Mouse (Mus musculus): Measurements from ENCODE around the gene Unc119b.
"Not testable (repeated sequence)": the region's sequence is repeated elsewhere in the genome, so short reads cannot be mapped to it uniquely, and the experiment has no call there.

The Unc119b gene

DNA sequence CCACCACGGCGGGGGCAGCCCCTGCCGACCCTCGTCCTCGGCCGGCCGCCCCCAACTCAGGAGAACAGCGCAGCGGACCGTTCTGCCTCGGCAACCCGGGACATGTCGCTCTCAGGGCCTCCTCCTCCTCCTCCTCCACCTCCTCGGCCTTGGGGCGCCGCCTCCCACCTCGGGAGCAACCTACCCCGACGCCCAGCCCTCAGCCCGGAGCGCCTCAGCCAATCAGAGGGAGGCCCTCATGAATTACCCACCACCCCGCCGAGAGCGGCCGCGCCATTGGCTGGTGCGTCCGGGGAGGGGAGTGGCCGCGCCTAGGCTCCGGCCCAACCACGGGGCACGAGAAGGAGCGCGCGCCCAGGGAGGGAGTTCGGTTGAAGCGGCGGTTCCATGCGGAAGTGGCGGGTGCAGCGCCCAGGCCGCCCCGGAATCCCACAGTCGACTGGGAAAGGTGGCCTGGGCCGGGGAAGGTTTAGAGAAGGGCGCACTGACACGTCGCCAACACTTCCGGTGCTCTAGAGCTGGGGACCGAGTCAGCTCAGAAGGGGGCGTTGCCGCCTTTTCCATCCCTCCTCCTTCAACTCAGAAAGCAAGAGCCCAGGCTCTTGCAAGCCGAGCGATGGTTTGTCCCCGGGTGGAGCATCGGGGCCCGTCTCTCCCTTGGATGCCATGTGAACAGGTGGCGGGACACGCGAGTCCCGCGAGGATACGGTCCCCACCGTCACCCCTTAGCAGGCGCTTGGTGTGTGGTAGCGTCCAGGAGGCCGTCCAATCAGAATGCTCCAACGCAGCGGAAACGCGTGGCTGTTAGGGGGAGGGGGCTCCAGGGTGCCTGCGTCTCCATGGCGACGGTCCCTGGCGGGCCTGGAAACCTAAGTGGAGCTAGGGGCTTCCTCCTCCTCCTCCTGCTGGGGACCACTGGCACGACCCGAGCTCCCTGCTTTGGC is 23.5 kb upstream of the Unc119b start, which contains the start of gene Mlec:
Gene Mlec, minus strand, starts transcription at position 140 of the 944 bp plus-strand sequence.
- peak; percentile 99 for DNase-seq (ENCODE audit: low spot score)

DNA sequence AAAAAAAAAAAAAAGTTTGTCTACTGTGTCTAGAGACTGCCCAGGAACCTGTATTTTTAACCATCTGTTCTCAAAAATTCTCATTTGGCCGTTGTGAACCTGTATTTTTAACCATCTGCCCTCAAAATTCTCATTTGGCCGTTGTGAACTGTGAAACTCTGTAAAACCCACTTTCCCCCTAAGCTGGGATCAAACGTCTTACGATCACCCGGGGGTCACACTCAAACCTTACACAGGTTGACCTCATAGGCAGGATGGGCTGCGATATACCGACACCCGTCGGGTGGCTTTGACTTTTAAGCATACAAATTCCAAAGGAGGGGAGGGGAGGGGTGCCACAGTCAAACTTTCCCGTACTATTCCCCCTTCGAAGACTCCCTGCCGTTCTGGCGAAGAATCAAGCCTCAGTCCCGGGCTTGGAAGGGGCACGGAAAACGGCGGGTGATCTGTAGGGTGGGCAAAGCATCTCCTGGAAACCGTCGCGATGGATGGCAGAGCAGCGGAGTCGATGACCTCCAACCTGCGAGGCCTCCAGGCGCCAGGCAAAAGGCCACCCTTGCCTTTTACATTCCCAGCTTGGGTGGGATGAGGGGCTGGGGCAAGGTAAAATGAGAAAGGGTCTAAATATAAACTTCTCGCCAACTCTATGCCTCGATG is 22.3 kb upstream of the Unc119b start:
- peak; percentile 30 for DNase-seq (ENCODE audit: low spot score)

DNA sequence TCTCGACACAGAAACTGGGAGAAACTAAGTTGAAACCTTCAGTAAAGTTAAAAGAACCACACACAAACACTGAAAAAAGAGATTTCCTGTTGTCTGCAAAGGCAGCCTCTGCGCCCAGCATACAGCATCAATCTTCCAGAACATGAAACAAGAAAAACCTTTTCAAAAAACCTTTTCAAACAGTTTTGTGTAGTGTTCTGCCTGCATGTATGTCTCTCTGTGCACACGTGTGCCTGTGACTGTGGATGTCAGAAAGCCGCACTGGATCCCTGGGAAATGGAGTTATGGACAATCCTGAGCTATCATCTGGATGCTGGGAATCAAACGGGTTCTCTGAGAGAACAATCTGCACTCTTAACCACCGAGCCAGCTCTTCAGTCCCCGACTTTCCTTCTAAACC is 21.6 kb upstream of the Unc119b start:
- no peak for DNase-seq (ENCODE audit: low spot score)

DNA sequence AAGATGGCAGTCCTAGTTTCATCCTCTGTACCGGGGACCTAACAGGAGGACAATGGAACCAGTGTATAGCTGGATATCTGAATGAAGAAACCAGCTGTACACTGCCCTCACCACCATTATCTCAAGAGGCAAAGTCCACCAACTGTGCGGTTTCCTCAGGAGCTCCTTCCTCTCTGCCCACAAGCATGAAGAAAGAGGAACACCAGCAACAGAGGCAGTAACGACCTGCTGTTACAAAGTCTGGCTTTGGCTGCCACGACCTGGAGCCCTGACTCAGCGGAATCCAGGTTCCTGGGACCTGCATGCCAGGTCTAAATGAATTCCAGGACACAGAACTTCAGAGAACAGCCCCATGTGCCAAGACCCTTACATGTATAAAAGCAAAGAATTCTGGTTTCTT is 21.1 kb upstream of the Unc119b start:
- no peak for DNase-seq (ENCODE audit: low spot score)

DNA sequence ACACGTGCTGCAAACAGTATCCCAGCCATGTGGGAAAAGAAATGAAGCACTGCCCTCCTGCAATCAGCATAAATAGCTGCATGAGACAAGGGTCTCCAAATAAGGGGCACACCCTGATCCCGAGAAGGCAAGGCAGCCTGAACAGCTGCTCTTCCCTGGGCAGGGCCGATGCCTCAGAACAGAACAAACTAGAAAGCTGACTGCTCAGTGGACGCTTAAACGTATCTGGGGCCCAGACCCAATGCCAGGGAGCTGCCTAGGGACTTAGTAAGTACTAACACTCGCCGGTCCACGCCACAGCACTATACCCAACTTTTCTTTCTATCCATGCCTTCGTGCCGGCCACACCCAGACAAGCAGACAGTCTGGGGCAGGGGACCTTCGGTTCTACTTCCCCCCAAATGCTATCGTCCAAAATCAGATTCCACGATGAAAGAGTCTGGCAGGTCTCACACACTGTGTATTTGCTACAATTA is 20.4 kb upstream of the Unc119b start:
- no peak for DNase-seq (ENCODE audit: low spot score)

DNA sequence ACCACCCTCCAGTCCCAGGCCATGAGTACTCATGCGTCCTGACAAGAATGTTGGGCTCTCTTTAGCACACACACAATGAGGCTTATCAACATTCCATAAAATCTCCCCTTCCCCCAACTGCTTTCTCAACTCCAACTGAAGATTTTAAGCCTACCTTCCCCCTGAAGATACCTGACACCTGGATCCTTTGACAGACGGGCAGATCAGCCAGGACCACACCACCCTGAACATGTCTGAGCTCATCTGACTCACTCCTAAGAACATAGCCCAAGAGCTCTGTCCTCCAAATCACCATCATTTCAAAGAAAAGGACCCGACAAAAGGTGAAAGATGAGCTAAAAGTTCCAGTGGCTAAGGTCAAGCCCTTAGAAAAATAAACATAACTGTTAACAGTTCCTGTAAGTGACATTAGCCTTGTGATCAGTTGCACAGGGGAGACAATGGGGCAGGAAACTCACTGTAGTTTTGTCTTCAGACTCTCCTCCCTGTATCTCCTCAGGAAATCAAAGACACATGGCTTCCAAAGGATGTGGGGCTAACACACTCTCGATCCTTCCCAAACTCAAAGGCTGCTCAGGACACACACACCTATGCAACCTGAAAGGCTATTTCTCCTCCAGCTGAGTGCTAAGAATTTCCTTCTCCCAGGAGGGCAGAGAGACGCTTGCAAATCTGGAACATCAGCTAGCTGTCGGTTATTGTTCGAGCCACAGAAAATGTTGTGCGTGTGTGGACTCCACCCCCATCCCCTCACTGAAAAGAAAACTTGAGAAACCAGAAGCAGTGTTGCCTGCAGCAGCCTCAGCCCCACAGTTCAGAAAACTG is 17.6 kb upstream of the Unc119b start:
- DNase-seq (ENCODE audit: low spot score): no peak

DNA sequence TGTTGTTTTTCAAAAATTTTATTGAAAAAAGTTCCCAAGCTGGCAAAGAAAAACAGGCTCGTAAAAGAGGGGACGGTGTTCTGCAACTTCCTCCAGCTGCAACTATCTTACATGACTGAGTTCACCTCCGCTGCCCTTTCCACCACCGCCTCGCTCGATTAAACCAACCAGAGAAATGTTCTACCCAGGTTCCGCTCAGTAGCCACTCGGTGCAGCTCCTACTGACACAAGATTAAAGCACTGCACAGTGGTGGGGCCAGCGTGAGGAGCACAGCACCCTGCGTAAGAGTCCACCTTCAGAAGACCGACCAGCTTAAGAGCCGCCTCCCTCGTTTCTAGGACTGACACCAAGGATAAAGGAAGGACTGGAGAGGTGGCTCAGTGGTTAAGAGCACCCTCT is 16.7 kb upstream of the Unc119b start:
- DNase-seq (ENCODE audit: low spot score): no peak

DNA sequence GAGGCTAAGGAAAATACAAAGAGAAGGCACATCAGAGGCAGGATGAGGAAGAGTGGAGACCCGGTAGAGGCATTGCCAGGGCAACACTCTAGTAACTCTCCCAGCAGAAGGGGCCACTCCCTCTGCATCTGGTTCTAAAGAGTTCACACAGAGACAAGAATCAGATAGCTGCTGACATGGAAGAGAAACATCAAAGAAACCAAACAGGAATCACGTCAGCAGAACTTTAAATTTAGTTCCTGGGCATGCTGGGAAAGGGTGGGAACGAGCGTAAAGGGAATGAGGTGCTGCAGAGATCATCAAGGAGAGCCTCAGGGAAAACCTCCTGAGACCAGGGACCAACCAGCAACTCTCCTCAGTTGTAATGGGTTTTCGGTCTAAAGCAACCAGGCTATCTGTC is 16.2 kb upstream of the Unc119b start:
- no peak for DNase-seq (ENCODE audit: low spot score)

DNA sequence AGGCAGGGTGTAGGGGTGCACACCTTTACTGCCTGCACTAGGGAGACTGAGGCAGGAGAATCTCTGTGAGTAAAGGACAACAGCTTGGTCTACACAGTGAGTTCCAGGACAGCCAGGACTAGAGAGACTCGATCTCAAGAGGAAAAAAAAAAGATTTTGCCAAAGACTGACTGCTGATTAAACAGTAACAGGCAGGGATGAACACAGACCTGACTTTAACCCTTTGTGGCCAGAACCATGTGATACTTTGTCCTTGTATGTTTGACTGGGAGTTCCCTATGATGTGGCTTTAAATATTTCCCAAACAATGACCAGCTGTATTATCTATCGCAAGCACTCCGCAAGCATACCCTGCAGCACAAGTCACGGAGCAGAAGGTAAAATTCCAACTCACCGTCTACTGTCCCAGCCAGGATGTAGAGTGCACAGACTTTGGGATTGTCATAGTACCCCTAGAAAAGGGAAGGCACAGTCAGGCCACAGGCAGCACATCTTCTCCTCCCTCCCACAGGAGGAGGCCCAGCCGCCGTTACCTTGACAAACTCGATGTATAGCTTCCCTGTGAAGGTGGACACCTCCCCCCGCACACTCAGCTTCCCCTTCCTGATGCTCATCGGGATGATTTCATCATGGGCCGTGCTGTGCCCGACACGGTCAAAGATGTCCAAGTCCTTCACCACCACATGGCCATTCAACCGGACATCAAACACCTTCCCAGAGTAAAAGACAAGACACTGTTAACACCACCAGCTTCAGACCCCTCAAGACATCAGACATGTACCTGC is 15.1 kb upstream of the Unc119b start:
- DNase-seq (ENCODE audit: low spot score): no peak

DNA sequence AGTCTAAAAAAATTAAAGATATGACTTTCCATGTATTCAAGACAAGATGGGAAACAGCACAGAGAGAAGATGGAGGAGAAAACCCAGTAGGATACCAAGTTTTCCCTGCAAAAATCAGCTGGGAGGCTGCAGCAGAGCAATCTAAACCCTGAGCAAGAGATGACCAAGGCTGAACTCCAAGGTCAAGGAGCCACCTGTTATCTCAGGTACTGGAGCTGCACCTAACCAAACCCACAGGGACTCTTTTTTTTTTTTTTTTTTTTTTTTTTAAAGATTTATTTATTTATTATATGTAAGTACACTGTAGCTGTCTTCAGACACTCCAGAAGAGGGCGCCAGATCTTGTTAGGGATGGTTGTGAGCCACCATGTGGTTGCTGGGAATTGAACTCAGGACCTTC is 14.1 kb upstream of the Unc119b start:
- DNase-seq (ENCODE audit: low spot score): not testable (repeated sequence)

DNA sequence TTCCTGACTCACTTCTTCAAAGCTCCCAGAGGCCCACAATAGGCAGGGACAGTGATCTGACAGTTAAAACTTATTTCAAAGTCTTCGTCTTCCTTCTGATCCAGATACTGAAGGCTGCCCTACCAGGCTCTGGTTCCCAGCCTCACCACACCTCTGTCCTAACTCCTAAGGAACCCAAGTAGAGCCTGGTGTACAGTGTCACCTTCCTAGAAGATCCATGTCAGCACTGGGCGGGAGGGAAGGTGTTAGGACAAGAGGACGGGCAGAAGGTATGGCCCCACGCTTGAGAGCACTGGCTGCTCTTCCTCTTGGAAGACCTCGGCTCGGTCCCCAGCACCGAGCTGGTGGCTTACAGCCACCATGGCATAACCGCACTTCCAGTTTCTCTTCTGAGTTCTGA is 13.6 kb upstream of the Unc119b start:
- DNase-seq (ENCODE audit: low spot score): no peak

DNA sequence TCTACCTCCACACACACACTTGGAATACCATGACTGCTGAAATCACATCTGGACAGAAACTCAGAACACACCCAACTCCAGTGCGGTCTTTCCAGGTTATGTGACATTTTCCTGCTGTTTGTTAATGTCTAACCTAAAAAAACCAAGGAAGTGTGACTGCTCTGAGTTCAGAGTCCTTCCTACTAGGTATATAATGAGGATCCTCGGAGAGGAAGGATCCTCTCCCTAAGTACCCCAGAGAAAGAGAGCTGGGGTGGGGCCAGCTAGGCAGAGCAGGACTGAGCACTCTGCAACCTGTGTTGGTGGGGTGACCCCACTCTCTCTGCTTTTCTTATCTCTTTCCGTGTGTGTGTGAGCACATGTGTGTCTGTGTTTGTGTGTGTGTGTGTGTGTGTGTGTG is 12.6 kb upstream of the Unc119b start:
- DNase-seq (ENCODE audit: low spot score): no peak

DNA sequence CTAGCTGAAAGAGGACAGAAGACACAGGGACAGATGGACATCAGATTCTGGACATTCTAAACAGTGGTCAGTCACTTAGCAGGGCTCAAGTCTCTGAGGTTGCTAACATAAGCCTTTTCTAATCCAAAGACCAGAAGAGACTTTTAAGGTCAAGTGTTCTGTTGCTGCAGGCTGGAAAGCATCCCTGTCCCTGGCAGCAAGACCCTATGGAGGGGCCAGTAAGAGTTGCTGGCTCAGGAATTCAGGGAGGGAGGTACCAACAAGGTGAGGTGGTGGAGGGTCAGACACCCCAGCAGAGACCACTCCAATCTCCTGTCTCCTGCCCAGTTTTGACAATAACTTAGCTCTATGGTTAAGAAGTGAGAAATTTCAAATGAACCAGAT is 12.0 kb upstream of the Unc119b start:
- no peak for DNase-seq (ENCODE audit: low spot score)

DNA sequence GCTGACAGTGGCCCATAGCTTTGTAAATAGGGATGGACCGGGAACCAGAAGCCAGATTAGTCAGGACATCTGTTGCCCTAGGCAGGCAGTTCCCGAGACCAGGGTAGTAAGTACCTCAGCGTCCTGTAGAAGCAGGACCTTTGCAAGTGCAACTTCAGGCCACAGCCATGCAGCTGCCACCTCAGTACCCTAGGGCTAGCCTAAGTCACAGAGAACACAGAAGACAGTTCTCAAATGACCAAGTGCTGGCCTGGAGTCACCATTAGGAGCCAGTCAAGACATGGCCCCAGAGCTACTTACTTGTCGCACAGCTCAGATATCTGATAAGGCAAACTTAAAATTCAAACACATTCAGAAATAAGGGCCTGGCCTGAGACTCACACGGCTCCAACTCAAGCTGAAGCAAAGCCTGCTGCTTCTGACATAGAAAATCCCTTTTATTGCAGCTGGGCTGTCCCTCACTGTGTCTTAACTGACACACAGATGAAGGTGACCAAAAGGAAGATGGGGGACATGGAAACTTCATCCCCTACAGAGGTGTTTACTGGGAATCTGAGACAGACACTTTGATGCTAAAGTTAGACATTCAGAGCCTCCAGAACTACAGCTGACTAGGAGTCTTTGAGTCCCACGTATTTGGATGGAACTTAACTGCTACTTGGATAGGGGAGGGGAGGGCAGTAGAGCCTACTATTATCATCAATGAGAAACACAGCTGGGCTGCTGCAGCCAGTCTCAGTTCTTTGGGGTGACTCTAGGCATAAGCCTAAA is 11.4 kb upstream of the Unc119b start:
- no peak for DNase-seq (ENCODE audit: low spot score)

DNA sequence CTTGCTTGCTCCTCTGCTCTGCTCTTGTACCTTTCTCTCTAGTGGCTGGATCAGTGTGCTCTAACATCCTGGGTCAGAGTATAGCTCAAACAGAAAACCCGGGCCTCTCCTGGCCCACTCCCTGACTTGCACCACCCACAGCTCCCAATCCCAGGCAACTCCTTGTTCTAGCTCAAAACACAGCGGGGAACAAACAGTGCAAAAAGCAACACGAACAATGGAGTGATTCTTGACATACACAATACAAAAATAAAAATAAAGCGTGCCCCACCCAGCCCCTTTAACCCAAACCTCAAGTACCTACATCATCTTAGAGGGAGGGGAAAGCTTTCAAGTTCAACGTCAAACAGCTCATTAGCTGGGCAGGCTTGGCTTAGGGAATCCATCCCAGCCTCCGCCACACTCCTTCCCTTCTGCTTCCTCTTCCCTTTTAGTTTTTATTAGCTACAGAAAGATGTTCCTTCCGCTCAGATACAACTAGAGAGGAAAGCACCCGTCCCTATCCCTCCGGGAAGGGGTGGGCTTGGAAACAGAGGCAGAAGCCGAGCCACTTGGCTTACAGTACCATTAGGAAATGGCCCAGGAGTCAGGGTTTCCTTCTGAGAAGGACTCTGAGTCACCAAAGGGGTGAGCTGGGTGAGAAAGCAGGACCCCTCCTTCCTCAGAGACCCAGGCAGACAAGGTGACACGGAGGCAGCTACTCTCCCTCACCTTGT is 10.6 kb upstream of the Unc119b start:
- DNase-seq (ENCODE audit: low spot score): no peak

DNA sequence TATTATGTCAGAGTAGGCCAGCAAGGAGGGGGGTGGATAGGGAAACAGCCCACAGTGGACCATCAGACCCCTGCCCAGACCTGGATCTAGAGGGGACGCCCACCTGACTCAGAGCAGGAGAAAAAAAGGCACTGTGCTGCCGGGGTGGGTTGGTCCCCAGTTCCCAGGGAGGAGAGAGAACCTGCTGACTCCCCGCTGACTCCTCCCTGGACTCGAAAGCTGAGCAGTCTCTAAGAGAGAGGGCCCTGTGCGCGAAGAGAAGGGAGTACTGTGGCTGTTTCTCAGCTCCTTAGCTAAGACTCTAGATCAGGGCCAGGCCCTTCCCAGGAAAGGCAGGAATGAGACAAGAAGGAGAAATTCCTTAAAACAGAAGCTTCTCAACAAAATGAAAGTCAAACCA is 9.7 kb upstream of the Unc119b start:
- DNase-seq (ENCODE audit: low spot score): no peak

DNA sequence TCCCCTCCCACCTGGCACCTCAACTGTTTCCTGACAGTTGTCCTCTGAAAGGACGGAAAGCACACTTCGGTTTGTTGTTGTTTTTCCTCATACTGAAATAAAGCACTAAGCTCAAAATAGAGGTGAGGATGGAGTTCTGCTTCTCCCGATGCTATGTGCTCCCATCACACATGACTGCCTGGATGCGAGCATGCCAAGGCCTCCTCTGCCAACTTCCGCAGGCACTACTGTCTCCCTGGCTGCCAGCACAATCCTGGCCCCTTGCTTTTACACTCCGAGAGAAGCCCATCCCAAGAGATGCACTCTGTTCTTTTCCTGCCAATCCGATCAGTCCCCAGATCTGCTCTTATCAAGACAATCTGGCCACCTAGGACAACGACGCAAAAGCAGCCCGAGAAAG is 8.8 kb upstream of the Unc119b start:
- DNase-seq (ENCODE audit: low spot score): no peak

DNA sequence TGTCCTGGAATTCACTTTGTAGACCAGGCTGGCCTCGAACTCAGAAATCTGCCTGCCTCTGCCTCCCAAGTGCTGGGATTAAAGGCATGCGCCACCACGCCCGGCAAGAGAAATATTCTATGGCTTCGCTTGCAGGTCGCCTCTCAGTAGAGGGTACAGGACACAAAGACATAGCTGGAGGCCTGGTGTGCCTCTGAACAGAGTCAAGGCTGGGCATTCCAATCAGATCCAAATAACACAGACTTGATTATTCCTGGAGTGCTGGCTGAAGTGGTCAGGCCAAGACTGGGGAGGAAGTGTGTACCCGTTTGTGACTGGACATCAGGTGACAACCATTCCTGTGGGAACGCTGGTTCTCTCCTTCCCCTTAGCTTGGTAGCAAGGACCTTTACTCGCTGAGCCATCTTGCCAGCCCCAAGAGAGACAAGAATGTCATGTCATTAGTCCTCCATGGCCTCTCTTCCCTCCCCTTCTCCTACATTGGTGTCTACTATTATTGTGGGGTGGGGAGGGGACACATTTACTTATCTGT is 7.5 kb upstream of the Unc119b start:
- no peak for DNase-seq (ENCODE audit: low spot score)

DNA sequence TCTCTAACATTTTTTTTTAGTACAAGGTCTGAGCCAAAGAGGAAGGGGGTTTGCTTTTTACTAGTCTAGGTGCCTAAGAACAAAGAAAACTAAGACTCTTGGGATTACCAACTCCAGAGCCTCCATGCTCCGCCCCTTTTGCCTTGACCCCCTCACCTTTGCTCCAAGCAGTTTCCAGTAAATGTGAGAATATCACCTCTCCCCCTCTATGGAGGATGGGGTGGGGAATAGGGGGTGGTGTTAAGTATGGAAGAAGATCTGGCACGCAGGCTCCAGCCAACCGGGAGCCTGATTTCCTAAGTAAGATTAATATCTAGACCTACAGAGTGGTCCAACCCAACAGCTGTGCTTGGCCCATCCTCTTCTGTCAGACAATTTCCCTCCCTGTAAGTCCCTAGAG is 6.0 kb upstream of the Unc119b start:
- DNase-seq (ENCODE audit: low spot score): no peak

DNA sequence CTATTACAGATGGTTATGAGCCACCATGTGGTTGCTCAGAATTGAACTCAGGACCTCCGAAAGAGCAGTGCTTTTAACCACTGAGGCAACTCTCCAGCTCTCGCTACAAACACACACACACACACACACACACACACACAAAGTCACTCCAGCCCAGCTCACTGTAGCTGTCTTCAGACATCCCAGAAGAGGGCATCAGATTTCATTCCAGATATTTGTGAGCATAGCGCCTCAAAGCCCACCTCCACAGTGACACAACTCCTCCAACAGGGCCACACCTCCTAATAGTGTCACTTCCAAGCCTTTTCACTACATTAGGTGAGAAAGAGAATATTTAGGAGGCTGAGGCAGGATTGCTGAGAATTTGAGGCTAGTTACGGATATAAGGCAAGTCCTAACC is 4.3 kb upstream of the Unc119b start:
- DNase-seq (ENCODE audit: low spot score): no peak

Measured in ovary, postnatal 36 days (tissue).